Mouse (Mus musculus) limb, embryonic 13.5 days (tissue): Measurements from ENCODE around the gene Taok1. TPM values are rescaled to one million over a fixed set of nuclear protein-coding genes. Genes with fewer than 3 reads are reported as not detected.
"Not testable (repeated sequence)": the region's sequence is repeated elsewhere in the genome, so short reads cannot be mapped to it uniquely, and the experiment has no call there.

Source experiments
- ATAC-seq: fragments of 200-750 bp; cut with Nextera tagmentation; 2 replicates; pipeline ENCODE4 v1.8.0; 2017; ENCODE audit warnings: low read depth, moderate number of reproducible peaks, moderate TSS enrichment; ENCODE audit not compliant: low FRiP score
- H3K27ac ChIP-seq: fragments of 300-500 bp; sonication (generic); 2 replicates; pipeline ENCODE4 v1.5.1; 2015; ENCODE audit warnings: inconsistent platforms, mild to moderate bottlenecking, moderate library complexity
- H3K27me3 ChIP-seq: fragments of 300-500 bp; sonication (generic); 2 replicates; pipeline ENCODE4 v1.6.1; 2015; ENCODE audit warnings: mild to moderate bottlenecking, inconsistent platforms
- H3K36me3 ChIP-seq: fragments of 300-500 bp; sonication (generic); 2 replicates; pipeline ENCODE4 v1.6.1; 2015; ENCODE audit warnings: inconsistent platforms, mild to moderate bottlenecking, moderate library complexity
- H3K4me1 ChIP-seq: fragments of 300-500 bp; sonication (generic); 2 replicates; pipeline ENCODE4 v1.6.1; 2015; ENCODE audit warnings: inconsistent platforms
- H3K4me2 ChIP-seq: fragments of 300-500 bp; sonication (generic); replicated peaks from 2 replicates; pipeline ENCODE4 v1.6.1; 2015; ENCODE audit warnings: inconsistent platforms, mild to moderate bottlenecking, moderate library complexity
- H3K4me3 ChIP-seq: fragments of 300-500 bp; sonication (generic); 2 replicates; pipeline ENCODE4 v1.5.1; 2015; ENCODE audit warnings: moderate library complexity, mild to moderate bottlenecking, inconsistent platforms
- H3K9ac ChIP-seq: fragments of 300-500 bp; sonication (generic); 2 replicates; pipeline ENCODE4 v1.6.1; 2015; ENCODE audit warnings: mild to moderate bottlenecking, inconsistent platforms
- H3K9me3 ChIP-seq: fragments of 300-500 bp; sonication (generic); 2 replicates; pipeline ENCODE4 v1.6.1; 2016; ENCODE audit warnings: inconsistent platforms
- WGBS: fragments of 180-500 bp; shearing (Covaris S2); methylation state at CpG from one replicate; pipeline ENCODE4 v1.1.7; 2015; 5-methylcytosine and 5-hydroxymethylcytosine counted together
- polyA plus RNA-seq: library from polyadenylated mRNA; unstranded; fragments of >200 nt; fragmentation: Nextera tagmentation; extraction: Ambion mirVana; gene quantifications from 2 replicates; pipeline ENCODE4 v1.2.1, GENCODE M21; 2015

Taok1 gene
- 14.5 and 14.6 TPM in 2 replicates for polyA plus RNA-seq

DNA sequence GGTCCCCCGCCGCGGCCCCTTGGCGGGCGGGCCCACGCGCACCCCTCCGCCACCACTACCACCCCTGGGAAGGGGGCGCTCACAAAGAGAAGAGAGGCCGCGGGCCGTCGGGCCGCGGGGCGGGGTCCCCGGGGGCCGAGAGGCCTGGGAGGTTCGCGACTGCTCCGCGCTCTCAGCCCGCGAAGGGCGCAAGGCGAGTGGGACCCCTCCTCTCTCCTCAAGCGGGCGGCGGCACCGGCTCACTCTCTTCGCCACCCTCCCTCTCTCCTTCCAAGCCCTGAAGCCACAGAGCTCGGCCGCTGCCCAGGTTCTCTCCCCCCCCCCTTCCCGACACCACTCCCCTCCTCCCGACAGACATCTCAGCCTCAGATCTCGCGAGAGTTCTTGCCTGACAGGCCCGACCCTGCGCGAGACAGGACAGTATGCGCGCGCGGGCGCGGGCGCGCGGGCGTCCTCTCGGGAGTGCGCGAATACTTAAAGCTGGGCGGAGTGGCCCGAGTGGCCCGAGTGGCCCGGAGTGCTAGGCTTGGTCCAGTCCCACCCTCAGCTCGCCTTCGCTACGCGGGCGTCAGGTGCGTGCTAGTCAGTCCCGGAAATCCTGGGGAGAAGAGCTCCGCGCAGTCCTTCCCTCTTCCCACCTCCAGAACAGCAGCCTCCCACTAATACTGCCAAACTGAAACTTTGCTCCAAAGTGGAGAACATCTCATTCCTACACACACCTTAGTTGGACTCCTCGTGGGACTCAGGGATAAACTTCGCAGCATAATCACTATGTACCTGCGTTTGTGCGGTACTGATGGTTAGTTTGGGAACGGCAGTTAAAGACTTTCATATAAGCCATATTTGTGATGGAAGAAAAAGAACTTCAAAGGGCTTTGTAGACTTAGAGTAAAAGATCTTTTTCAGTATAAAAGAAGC, at the start of gene Taok1:
Gene Taok1, minus strand, starts transcription at position 278 of the 918 bp plus-strand sequence.
- ATAC-seq: peak; percentile 92
- Histone ChIP-seq H3K9me3 (no peaks in the 10 kb centered on the region), H3K9ac (peak within 1 kb of the TSS; percentile 99), H3K4me1 (peaks cover 17% of the 10 kb centered on the region), H3K36me3 (0 out of 2 replicates have a peak, but pooled peaks cover 7% of the 10 kb centered on the region), H3K4me2 (peak within 1 kb of the TSS; percentile 93), H3K27me3 (no peaks in the 10 kb centered on the region), H3K4me3 (peak within 1 kb of the TSS; percentile 97), H3K27ac (peak within 1 kb of the TSS; percentile 97)
- WGBS: under 1% methylated on average over 56 of the region's 71 CpGs

DNA sequence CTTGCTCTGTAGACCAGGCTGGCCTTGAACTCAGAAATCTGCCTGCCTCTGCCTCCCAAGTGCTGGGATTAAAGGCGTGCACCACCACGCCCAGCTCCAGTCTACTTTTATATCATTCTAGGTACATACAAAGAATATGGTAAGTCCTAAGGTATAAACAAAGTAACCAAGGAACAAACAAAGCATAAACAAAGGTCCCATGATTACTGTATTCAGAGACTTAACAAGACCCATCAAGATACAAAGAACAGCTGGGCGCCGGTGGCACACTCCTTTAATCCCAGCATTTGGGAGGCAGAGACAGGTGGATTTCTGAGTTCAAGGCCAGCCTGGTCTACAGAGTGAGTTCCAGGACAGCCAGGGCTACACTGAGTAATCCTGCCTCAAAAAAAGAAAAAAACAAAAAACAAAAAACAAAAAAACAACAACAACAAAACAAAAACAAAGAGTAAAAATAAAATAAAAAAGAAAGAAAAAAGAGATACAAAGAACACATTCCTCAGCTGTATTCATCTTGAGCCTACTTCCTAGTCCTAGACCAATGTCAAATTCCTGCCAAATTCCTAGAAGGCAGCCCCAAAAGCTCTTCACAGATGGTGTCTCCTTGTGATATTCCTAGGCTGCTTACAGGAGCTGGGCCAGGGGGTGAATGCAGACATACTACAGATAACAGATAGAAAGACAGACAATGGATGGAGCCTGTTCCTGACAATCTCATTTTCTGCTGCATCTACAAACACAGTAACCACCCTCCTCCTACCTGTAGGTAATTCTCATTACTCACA, 46.0 kb upstream of the Taok1 start:
- not testable (repeated sequence) for H3K4me3 ChIP-seq, H3K27ac ChIP-seq, H3K9me3 ChIP-seq, H3K27me3 ChIP-seq, H3K4me1 ChIP-seq, H3K4me2 ChIP-seq, ATAC-seq, H3K9ac ChIP-seq, H3K36me3 ChIP-seq
- 93% methylated on average over 4 of the region's 4 CpGs for WGBS

DNA sequence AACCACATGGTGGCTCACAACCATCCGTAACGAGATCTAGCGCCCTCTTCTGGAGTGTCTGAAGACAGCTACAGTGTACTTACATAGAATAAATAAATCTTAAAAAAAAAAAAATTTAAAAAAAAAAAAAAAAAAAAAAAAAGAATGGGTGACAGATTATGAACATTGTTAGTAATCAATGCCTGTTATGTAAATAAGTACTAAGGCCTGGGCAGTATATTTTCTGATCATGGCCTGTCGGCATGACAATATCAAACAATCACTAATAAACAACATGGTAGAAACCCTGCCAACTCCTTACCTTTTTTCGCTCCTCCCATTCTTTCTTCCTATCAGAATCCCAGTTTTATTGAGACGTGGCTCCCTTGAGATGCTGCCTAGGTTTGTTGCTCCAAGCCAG, 44.9 kb upstream of the Taok1 start:
- H3K27ac ChIP-seq: no peak overlapping the region
- no peak overlapping the region for H3K9ac ChIP-seq
- no peaks in the 10 kb centered on the region for H3K36me3 ChIP-seq
- 57% methylated on average over 6 of the region's 6 CpGs for WGBS
- no peak overlapping the region for H3K4me3 ChIP-seq
- no peaks in the 10 kb centered on the region for H3K4me1 ChIP-seq
- no peaks in the 10 kb centered on the region for H3K27me3 ChIP-seq
- H3K4me2 ChIP-seq: no peak overlapping the region
- no peak for ATAC-seq
- H3K9me3 ChIP-seq: no peaks in the 10 kb centered on the region

DNA sequence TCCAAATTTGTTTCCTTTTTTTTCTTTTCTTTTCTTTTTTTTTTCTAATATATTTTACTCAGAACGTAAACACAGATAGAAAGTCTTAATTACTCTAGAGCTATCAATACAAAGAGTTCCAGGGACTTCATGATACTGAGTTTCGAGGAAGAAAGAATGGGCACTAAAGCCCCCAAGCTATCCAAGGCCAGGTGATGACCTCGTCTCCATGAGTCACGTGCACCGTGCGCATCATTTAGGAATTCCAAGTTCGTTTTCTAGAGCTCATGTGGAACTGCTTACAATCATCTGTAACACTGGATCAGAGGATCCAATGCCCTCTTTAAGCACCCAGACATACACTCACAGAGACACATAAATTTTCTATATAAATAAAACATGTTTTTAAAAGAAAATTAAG, 41.3 kb upstream of the Taok1 start:
- WGBS: 66% methylated on average over 7 of the region's 7 CpGs
- Histone ChIP-seq H3K4me2 (no peak overlapping the region), H3K27ac (no peak overlapping the region), H3K9me3 (no peaks in the 10 kb centered on the region), H3K36me3 (no peaks in the 10 kb centered on the region), H3K27me3 (no peaks in the 10 kb centered on the region), H3K4me1 (no peaks in the 10 kb centered on the region), H3K9ac (no peak overlapping the region), H3K4me3 (no peak overlapping the region)
- ATAC-seq: no peak

DNA sequence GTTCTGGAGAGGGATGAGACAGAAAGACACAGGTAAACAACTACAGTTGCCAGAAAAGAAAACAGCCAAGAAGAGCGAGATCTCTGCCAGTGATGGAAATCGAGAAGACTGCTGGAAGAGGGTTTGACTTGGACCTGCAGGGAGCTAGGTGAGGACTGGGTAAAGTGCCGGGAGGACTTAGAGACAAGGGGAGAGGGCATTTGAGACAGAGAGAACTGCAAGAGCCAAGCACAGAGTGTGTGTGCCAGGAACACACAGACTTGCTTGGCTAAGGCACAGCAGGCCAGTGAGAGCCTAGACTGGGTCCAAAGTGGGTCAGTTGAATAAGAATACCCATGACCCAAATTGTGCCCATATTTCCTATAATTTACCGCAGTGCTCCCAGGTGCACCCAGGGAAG, 37.9 kb upstream of the Taok1 start:
- Histone ChIP-seq H3K9ac (no peak overlapping the region), H3K4me2 (no peak overlapping the region), H3K27ac (no peak overlapping the region), H3K27me3 (no peaks in the 10 kb centered on the region), H3K9me3 (no peaks in the 10 kb centered on the region), H3K36me3 (no peaks in the 10 kb centered on the region), H3K4me3 (no peak overlapping the region), H3K4me1 (no peaks in the 10 kb centered on the region)
- WGBS: 76% methylated on average over 4 of the region's 4 CpGs
- ATAC-seq: no peak

DNA sequence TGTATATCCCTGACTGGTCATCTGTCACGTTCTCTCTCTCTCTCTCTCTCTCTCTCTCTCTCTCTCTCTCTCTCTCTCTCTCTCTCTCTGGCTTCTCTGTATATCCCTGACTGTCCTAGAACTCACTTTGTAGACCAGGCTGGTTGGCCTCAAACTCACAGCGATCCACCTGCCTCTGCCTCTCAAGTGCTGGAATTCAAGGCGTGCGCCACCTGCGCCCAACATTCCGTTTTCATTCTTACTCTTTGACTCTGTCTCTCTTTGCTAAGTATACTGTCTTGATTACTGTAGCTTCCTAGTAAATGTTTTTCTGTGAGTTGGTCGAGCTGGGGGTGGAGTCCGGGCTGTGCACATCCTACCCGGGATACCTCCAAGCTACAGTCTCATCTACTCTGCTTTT, 33.8 kb upstream of the Taok1 start:
- Histone ChIP-seq H3K4me2 (no peak overlapping the region), H3K36me3 (no peaks in the 10 kb centered on the region), H3K9ac (no peak overlapping the region), H3K4me3 (no peak overlapping the region), H3K4me1 (no peaks in the 10 kb centered on the region), H3K9me3 (no peaks in the 10 kb centered on the region), H3K27ac (no peak overlapping the region), H3K27me3 (no peaks in the 10 kb centered on the region)
- 80% methylated on average over 8 of the region's 9 CpGs for WGBS
- ATAC-seq: no peak; the same call in 1 of the 2 replicates

DNA sequence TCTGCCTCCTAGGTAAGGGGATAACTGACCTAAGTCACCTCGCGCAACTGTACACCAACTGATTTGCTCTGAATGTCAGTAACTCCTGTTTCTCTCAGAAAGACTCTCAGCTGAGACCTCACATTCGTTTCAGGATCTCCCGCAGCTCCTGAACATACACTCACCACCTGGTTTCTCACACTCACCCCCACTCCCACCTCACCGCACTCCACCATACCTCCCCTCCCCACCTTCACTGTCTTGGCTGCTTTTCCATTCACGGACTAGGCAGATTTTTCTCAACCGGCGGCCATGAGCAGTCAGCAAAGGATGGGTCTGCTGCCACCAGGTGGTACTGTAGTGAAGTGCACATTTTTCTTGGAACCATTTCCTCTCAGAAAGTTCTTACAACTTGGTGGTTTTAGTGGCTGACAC, 22.6 kb upstream of the Taok1 start:
- Histone ChIP-seq H3K27ac (no peak overlapping the region), H3K4me2 (peak overlapping the region; percentile 55), H3K36me3 (no peaks in the 10 kb centered on the region), H3K9me3 (no peaks in the 10 kb centered on the region), H3K9ac (no peak overlapping the region), H3K4me3 (peak overlapping the region; percentile 28), H3K4me1 (peaks cover 4% of the 10 kb centered on the region), H3K27me3 (no peaks in the 10 kb centered on the region; the same call in 1 of the 2 replicates)
- WGBS: 16% methylated on average over 8 of the region's 8 CpGs
- peak; percentile 71 for ATAC-seq

DNA sequence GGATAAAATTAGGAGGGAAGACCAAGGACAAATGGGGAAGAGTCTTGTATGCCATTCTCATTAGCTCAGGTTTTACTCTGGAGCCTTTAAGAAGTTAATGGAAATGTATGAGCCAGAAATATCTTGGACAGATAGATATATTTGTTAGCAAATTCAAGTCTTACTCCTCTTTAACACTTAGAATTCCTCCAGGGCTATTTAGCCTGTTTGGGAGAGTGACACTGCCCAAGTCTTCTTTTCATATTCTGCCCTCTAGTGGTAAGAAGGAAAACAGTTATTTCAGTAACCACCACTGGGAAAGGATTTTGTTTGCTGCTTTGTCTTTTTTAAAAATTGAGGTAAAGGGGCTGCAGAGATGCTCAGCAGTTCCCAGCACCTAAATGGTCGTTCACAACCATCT, 21.9 kb upstream of the Taok1 start:
- H3K36me3 ChIP-seq: no peaks in the 10 kb centered on the region
- H3K4me1 ChIP-seq: peaks cover 12% of the 10 kb centered on the region
- H3K27ac ChIP-seq: no peak overlapping the region
- no peak overlapping the region for H3K9ac ChIP-seq
- H3K9me3 ChIP-seq: no peaks in the 10 kb centered on the region
- H3K27me3 ChIP-seq: peaks cover 7% of the 10 kb centered on the region
- H3K4me3 ChIP-seq: no peak overlapping the region
- no peak for ATAC-seq
- no peak overlapping the region for H3K4me2 ChIP-seq
- WGBS: 0% methylated on average over 1 of the region's 1 CpGs

DNA sequence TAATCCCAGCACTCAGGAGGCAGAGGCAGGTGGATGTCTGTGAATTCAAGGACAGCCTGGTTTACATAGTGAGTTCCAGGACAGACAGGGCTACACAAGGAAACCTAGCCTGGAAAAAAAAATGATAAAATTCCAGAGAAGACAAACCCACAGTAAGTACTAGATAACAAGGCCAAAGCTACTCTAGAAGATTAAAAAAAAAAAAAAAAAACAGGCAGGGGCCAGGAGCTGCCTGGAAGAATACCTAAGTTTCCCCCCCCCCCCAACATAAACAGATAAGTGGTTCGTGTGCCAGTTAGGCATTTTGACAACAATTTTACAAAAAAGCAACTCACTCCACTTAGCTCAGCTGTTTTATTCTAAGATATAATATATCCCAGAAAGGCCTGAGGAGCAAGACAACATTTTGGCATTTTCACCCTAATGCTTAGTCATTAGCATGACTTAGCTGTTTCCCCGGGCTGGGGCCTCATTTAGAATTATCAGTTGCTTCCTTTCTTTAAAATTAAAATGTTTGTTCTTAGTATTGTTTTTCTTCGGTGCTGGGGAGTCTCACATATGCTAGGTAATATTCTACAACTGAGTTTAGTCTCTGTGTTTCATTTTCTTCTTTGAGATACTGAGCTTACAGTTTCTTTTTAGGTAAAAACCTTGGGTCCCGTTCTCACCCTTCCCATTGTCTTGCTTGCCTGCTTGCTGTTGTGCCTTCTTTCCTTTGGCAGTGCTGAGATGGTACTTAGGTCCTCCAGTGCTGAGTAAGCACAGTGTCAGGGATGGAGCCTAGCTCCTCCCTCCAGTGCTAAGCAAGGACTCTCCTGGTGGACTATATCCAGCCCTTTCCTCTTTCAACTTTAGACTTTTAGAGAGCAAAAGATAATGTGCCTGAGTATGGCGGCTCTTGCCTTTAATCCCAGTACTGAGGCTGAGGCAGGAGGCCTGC, 19.3 kb upstream of the Taok1 start:
- 68% methylated on average over 5 of the region's 5 CpGs for WGBS
- Histone ChIP-seq H3K9ac (no peak overlapping the region), H3K27ac (no peak overlapping the region), H3K27me3 (peaks cover 17% of the 10 kb centered on the region), H3K9me3 (no peaks in the 10 kb centered on the region), H3K36me3 (no peaks in the 10 kb centered on the region), H3K4me2 (no peak overlapping the region), H3K4me3 (no peak overlapping the region), H3K4me1 (peaks cover 19% of the 10 kb centered on the region)
- no peak for ATAC-seq

DNA sequence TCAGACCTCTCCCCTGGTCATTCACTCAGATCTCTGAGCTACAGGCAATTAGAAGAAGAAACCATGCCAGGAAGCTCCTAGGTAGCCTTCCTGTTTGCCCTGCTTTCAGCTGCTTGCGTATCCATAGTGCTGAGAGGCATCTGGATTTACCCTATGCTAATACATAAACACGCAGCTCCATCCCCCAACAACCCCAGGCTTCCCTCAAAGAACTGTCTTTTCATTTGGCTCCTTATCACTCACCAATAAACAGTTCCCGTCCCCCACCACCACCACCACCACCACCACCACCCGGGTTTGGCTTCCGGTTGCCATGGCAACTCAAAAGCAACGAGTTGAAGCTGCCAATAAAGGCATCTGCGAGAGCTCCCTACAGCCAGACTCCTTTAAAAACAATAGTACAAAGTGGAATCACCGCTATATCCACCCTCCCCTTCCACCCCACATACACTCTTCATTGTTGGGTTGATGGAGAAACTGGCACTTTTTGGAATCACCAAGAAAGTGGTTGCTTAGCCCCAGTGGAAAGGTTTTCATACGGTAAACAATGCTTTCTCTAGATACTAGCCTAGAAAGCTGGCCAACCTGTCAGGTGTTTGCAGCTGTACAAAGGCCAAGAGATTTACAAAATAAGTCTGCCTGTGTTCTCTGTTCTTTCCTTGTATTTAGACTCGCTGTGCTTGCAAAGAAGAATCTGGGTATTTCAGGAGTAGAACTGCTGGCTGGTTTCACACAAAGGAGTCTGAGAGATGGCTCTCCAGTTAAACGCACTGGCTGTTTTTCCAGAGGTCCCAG, 17.6 kb upstream of the Taok1 start:
- Histone ChIP-seq H3K27ac (no peak overlapping the region), H3K4me3 (peak overlapping the region; percentile 38), H3K9me3 (no peaks in the 10 kb centered on the region), H3K4me2 (peak overlapping the region; percentile 78), H3K4me1 (peaks cover 19% of the 10 kb centered on the region), H3K27me3 (peaks cover 17% of the 10 kb centered on the region), H3K9ac (peak overlapping the region; percentile 55), H3K36me3 (no peaks in the 10 kb centered on the region)
- 14% methylated on average over 11 of the region's 11 CpGs for WGBS
- no peak; the same call in 1 of the 2 replicates for ATAC-seq
